Mouse (Mus musculus): ENCODE data around the gene Rora.

Gene Rora

DNA sequence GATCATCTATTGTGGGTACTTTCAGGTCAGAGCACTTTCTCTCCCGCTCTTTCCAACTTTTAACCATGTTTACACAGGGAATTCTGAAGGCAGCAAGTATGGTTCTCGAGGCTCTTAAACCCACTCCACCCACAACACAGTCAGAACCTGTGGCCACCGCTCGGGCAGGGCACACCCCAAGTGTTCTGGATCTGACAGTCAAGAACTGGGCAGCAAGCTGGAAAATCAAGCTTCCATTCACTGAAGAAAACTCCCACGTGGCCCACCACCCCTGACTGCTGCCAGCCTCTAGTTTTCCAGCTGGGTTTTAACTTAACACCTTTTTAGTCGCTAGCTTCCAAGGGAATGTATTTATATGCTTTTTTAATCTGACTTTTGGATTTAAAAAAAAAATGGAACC, 479.4 kb downstream of the Rora start:
- no peak for DNase-seq (ENCODE audit: extremely low spot score, low spot score)

DNA sequence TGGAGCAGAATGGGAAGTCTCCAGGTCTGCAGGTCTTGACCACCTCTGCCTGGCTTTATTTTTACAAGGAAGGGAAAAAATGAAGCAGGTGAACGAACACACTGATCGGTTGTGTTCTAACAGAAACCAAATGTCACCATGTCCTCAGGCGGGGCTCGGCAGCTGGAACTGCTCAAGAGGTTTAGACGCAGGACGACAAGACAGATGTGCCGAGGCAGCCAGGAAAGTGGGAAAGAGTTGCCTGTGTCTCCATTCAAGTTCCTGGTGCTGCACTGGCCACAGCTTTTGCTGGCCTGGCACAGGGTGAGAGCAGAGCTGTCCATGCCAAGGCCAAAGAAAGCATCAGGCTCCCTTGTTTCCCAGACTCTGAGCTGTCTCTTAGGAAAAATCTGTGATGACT, 480.1 kb downstream of the Rora start:
- peak; percentile 25 for DNase-seq (ENCODE audit: extremely low spot score, low spot score)

DNA sequence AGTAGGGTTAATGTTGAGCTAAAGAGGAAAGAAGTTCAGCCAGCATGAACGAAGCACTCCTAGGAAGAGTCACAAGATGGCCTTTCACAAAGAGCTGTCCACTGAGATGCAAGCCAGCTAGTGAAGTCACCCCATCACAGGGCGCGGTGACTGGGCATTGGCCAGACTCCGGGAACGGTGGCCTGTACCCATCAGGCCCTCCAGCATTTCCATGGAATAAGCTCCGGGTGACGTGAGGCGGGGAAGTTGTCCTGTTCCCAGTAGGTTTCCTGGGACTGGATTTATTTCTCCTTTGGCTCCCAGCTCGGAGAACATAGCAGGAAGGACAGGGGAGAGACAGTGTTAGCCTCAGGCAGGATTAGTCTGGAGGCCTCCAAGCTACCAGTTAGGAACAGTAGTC, 481.0 kb downstream of the Rora start:
- DNase-seq (ENCODE audit: extremely low spot score, low spot score), result no peak

DNA sequence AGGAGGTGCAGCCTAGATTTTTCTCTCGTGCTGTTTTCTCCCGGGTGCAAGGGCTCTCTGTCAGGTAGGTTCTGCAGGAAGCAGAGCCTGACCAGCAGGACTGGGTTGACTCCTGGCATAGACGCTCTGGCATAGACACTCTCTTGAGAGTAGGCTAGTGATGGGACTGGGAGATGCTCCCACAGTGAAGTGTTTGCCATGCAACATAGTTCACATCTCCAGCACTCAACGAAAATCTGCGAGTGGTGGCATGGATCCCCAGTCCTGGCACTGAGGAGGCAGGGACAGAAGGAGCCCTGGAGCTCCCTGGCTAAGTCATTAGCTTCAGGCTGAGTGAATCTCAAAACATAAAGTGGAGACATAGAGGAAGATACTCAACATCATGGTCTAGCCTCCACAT, 483.2 kb downstream of the Rora start:
- DNase-seq (ENCODE audit: extremely low spot score, low spot score), result no peak

DNA sequence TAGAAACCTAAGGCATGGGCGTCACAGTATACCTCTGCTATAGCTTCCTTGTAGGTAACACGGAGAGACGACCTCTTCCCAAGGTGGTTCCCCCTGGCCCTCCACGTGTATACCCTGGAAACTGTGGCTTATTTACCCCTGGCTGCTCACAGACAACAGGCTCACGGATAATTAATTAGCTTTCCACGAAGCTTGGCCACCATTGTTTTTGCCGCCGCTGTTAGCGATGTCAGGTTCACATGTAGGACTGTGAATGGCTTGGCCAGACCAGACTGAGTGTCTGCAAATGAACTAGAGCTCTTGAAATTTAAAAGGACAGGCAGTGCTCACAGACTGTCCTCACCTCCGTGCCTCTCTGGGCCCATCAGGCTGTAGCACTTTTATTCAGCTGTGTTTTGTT, 483.8 kb downstream of the Rora start:
- DNase-seq (ENCODE audit: extremely low spot score, low spot score), result no peak

DNA sequence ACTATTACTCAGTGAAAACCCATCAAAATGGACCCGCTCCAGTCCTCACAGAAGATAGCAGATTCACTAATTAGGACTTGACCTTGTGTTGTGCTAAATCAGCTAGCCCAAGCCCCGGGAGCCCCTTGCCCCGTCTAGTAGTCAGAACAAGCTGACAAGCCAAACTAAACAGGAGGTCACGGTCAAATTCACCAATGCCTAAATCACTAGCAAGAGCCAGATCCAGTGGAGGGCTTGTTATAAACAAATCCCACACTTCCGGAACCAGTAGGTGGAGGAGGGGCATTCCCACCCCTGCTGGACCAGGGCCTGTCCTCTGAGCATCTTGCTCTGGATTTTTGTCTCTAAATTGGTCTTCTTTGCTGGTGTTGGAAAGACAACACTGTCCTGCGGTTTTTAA, 486.6 kb downstream of the Rora start:
- no peak for DNase-seq (ENCODE audit: extremely low spot score, low spot score)

DNA sequence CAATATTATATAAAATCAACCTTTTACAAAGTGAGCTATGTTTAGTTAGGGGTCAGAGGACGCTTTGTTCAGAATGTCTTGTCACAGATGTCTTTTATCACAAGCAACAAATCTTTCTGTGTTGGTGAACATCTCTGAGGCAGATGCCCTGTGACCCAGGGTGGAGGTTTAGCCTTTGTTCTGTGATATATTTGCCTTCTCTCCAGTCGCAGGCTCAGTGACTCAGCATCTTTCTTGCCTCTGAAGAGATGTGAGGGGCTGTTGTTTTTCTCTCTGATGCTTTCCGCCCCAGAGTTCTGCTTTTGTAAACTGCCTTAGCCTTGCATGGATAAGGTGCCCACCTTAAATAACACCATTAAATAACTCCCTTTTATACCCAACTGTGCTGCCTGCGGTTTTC, 488.3 kb downstream of the Rora start:
- DNase-seq (ENCODE audit: extremely low spot score, low spot score), result no peak

DNA sequence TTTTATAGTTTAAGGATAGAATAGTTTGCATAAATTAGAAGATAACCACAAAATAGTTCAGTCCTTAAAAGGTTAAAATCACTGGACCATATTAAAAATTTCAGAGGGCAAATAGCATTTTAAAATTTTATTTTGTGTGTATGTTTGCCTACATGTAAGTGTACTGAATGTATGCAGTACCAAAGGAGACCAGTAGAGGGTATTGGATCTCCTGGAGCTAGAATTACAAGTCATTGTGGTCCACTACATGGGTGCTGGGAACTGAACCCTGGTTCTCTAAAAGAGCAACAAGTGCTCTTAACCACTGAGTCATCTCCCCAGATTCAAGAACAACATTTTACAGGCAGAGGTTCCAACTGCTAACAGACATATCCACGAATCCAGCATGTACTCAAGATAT, 493.4 kb downstream of the Rora start:
- no peak for DNase-seq (ENCODE audit: extremely low spot score, low spot score)

DNA sequence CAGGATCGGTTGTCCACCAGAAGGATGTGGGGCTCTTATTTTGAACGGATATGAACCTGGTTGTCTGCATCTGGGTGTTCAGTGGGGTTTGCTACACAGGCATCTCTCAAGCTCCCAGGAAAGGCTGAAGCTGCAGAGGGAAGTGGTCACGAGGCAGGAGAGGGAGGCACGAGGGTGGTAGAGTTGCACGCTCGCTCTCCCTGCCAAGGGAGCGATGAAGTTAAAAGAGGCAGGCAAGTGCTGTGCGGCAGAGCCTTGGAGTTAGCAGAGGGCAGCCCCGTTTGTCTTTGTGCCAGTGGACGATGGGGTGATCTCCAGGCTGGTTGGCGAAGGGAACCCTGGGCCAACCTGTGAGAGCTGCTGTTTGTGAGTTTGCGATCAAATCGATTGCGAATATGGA, 496.6 kb downstream of the Rora start:
- DNase-seq (ENCODE audit: extremely low spot score, low spot score), result no peak

DNA sequence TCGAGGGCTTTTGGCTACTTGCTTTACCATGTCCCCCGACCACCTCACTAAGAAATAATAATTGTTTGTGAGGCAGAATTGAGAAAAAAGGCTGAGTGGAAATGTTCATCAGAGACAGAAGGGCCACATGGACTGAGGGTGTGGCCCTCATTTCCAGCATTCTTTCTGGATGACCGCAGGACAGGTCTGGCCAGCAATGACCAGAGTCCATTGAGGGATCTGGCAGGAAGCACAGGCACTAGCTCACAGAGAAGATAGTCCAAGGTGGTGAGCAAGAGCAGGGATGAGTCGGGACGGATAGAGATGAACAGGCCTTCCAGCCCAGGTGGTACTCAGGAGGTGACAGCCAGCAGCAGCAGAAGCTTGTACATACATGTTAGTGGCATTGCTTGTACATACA, 501.1 kb downstream of the Rora start:
- DNase-seq (ENCODE audit: extremely low spot score, low spot score), result no peak

DNA sequence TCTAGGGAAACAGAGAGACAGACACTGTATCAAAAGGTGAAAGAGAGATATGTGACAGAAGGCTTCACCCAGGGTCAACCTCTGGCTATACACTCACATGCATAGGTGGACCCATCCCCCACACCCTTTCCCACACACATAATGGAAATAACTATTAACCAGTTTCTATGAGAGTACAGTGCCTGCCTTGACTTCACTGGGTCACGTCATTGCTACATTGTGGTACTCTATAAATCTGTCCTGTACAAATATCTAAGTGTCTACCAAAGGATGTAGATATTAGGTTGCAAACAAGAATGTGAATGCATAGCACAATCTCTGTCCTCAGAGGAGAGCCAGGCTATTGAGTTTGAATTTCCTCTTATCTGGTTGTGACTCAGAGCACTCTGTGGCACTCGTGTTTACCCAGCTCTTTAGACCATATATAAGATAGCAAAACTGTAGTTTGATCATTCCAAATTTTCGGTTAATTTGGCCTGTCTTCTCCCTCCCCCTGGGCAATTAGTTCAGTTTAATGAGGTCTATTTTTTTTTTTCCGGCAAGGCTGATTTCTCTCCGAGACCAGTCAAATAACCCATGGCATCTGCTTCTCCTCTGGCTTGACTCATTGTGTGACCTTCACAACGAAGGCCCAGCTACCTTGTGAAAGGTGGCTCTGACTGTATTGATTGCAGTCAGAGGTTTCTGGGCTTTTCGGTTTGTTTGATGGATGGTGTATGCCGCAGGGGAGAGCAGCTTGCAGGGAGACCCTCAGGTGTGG, 502.4 kb downstream of the Rora start:
- no peak for DNase-seq (ENCODE audit: extremely low spot score, low spot score)

DNA sequence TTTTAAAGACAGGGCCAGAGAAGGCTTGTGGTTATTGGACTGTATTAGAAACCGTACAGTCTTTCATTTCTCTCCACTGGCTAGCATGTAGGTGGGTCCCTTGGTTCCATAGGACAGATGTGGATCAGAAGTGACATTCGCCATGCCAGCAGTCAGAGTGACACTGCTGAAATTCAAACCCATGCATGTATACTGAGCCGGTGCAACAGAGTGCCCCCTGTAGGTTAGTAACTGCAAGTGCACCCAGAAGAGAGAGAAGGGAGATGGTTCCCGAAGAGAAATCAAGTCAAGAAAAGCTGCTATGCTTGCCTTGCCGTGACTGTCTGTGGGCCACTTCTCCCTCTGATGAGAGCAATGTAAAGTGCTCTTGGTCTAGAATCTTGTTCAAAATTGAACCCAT, 507.2 kb downstream of the Rora start:
- no peak for DNase-seq (ENCODE audit: extremely low spot score, low spot score)

DNA sequence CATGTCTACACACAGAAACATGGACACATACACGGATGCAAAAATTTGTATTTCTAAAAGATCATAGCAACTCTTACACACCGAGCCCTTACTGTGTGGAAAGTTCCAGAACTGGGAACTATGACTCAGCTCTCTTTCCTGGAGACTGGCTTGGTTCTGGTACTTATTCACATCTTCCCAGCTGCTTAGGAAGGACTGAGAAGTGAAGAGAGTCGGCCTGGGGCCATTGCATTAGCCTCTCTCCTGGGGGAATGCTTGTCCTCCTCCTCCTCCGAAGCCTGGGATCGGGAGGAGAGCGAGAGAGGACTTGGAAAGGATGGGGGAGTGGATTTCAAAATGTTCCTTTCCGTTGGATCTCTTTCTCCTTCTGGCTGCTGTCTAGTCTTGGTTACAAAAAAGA, 511.1 kb downstream of the Rora start:
- no peak for DNase-seq (ENCODE audit: extremely low spot score, low spot score)

DNA sequence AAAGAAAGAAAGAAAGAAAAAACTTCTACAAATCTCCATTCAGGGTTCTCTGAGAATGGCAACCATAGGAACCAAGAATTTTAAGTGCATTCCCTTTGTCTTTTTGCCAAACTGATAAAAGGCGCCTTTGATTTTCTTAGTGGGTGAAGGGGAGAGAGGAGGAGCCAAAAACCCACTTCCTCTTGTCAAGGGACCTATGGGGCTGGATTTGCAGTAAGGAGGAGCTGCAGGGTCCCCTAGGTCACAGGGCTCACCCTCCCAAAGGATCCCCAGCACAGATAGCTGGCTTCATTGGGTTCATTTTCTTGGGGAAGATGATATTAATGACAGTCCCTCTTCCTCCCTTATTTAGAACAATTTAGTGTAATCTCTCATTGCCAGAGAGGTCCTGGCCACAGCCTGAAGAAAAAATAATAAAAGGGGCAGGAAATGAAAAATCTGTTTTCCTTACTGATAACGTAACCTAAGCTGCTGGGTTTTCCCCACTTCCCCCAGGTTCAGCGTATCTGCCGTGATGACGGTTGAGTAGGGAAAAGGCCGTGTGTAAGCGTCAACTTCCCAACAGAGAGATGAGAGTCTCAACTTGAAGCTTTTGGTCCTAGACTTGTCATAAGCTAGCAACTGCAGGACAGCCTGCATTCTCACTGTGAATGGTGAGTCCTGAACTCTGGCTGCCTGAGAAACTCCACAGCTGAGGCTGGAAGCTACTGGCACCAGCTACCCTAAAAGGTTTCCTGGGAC, 511.7 kb downstream of the Rora start:
- DNase-seq (ENCODE audit: extremely low spot score, low spot score), result no peak

DNA sequence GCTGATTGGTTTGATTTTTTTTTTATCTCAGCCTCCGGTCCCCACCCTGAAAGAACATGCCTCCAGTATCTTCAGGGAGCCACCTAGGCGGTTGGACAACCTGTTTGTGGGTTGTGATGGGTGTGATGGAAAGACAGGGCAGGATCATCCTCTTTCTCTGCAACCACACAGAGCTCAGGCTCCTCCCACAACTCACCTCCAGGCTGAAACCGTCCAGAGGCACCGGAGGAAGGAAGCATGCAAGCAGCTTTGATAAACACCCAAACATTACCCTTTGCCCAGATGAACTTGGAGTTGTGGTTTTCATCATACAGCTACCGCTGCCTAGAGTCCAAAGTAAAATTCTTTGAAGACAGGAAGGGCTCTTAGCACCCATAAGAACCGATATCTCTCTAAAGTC, 520.5 kb downstream of the Rora start:
- no peak for DNase-seq (ENCODE audit: extremely low spot score, low spot score)

DNA sequence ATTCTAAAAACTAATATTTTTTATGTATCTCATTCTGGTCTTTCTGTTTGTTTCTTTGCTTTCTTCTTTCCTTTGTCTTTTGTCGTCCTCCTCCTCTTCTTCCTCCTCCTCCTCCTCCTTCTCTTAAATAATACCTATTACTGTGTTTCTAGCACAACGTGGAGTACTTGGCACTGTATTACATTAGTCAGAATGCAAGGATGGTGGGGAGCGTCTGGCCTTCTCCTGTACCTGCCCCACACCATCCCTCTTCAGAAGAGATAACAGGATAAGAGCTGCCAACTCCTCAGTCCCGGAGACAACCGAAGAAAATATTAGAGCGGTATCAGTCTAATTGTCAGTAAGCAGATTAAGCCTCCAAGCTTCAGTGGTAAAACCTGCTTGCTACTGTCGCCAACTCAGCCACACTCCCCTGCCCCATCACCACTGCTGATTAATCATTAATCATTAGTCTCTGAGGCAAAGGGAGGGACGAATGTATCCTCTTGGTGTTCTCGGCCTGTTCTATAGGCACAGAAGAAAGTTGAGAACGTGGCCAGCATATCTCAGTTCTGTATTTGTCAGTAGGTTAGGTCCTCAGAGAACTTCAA, 521.0 kb downstream of the Rora start:
- no peak for DNase-seq (ENCODE audit: extremely low spot score, low spot score)

DNA sequence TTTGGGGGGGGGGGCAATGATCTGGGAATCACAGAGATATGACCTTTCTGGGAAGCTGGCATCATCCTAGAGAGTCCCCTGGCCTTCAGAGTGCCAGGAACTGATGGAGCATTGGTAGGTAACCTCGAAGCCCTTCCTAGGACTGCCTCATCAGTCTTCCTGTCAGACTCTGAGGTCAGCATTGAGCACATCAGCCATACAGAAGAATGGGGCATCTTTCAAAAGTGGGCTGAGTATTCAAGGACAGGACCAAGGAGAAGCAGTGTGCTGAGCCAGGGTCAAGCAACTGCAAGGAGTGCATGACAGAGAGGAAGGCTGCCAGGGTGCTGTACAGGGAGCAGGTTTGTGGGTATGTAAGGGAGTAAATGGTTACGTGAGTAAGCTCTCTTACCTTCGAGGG, 523.4 kb downstream of the Rora start:
- no peak for DNase-seq (ENCODE audit: extremely low spot score, low spot score)

DNA sequence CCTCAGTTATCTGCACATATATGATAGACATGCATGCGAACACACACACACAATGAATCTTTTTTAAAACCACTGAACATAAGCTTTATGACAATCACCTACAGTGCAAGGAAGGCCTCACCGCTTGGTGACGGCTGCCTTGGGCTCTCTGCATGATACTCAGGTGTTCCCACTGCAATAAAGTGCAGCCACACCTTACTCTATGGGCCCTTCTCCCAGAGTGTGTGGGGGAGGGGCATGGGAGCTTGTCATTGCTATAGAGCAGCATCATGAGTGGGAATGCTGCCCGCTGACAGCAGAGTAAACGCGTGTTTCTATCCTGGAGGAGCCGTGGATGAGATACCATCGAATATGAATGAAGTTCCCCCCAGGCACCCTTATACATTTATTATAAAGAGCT, 525.6 kb downstream of the Rora start:
- DNase-seq (ENCODE audit: extremely low spot score, low spot score), result no peak

DNA sequence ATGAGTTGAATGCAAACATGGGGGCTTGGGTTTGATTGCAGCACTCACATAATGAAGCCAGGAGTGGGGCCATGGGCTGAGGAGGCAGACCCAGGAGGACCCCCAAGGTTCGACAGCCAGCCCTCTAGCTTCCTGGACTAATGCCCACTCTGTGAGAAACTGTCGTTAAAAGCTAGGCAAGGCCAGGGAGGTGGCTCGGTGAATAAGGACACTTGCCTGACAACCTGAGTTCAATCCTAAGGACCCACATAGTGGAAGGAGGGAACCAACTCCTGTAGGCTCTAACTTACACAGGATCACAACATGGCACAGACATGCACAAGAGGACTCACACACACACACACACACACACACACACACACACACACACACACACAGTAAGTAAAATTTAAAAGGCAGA, 527.4 kb downstream of the Rora start:
- DNase-seq (ENCODE audit: extremely low spot score, low spot score), result no peak

DNA sequence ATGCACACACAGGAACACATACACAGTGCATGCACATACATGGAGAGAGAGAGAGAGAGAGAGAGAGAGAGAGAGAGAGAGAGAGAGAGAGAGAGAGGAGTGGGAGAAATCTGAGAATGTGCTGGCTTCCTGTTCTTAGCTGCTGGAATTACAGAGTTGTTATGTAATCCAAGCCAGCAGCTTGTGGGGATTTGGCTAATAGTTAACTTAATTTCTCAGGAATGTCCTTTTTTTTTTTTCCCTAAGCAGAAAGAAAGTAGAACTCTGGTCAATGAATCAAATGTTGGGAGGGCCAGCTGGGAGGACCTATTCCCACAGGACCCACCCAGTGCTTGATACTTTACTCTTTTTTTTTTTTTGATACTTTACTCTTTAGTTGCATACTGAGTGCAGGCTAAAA, 527.8 kb downstream of the Rora start:
- DNase-seq (ENCODE audit: extremely low spot score, low spot score), result no peak

DNA sequence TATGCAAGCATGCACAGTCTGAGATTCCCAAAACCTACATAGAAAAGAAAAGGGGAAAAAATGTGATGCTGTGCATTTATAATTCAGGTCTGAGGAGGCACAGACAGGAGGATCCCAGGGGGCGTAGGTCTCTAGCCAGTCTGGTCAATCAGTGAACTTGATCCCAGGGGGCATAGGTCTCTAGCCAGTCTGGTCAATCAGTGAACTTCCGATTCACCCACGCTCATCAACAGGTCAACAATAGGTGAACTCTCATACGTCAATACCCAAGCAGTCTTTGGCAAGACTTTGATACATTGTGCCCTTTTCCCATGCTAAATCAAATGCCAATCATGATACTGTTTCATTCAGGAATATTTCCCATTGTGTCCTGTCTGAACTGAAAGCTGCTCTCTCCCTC, 530.3 kb downstream of the Rora start:
- DNase-seq (ENCODE audit: extremely low spot score, low spot score), result no peak

DNA sequence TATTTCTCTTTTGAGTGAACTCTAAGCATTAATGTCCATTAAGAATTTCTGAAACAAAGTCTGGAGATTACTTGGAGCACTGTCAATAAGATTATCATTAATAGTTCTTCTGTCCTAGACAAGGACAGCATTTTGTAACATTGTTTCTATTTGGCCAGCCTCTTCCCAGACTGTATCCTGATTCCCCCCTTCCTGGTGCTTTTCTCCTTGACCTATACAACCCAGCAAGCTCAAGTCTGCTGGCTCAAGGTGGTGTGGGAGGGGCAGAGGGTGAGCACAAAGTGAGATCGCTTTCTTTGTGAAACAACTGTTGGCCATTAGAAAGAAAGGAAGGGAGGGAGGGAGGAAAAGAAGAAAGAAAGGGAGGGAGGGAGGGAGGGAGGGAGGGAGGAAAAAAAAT, 537.1 kb downstream of the Rora start:
- DNase-seq (ENCODE audit: extremely low spot score, low spot score), result no peak

DNA sequence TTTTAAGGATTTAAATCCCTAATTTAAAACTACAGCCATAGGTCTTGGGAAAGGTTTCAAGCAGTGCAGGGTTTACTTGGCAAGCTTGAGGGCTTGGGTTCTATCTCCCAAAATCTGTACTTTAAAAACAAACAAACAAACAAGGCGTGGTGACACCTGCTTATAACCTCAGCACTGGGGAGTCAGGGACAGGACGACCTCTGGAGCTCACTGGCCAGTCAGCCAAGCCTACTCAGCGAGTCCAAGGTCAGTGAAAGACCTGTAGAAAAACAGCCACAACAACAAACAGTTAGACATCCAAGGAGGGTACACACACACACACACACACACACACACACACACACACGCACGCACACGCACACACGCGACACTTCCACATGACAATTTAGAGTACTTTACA, 538.9 kb downstream of the Rora start:
- no peak for DNase-seq (ENCODE audit: extremely low spot score, low spot score)
